Mouse (Mus musculus) heart, postnatal 4 days (tissue): ENCODE measurements at regions not wholly inside any gene's neighbourhood (a gene's known extent, or its start where the extent isn't known, plus 50 kb on each side); places are given as distances from the start of the nearest gene placed in this dataset.

ENCODE experiments used
- DNase-seq: peaks from one replicate; pipeline ENCODE4 v3.0.0; 2021

- peak; percentile 78 for DNase-seq
Observed at GRCm38 (mm10) chr17:80825971-80826730, 97.9 kb upstream of the Map4k3 start.

DNA sequence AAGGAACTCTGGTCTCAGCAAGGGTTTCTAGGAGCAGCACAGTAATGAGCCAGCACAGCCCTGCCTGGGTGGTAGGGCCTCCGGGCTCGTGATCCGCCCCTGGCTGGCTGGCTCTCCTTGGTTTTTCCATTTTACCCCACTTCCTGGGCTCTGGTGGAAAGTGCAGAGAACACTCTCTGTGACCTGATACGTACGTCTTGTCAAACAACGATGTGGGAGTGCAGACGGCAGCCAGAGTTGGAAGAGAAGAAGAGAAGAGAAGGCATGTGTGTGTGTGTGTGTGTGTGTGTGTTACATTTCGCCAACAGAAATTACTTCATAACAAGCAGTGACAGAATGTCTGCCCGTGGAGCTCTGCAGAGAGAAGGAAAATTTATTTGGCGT, 97.2 kb upstream of the Map4k3 start:
- DNase-seq = peak; percentile 42

- DNase-seq = no peak
Observed at GRCm38 (mm10) chr17:80824826-80825517, 96.7 kb upstream of the Map4k3 start.

GRCm38 (mm10) chr17:80824261-80824660, 96.0 kb upstream of the Map4k3 start:
- no peak for DNase-seq

- DNase-seq = no peak
Observed at GRCm38 (mm10) chr17:80820888-80821287, 92.6 kb upstream of the Map4k3 start.

DNA sequence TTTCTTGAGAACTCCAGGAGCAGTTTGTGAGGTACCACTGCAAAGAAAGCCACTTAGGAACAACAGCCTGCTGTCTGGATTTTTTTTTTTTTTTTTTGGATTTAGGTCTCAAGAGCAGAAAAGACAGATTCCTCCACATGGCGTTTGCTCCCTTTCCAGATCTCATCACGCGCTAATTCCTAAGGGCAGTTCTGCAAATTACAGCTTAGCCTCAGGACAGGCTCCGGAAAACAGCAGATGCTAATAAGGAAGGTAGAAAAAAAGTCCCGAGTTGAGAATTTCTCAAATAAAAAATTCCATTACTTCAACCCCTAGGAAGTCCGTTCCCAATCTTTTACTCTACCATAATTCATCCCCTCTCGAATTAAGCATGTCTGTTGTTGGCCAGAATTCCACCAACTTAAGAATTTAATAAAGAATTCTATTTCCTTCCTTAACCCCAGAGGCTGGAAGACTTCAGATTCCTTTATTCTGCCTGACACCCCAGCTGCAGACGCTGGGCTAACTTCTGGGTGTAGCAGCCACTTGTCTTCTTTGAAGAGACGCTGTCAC, 90.3 kb upstream of the Map4k3 start:
- no peak for DNase-seq

DNA sequence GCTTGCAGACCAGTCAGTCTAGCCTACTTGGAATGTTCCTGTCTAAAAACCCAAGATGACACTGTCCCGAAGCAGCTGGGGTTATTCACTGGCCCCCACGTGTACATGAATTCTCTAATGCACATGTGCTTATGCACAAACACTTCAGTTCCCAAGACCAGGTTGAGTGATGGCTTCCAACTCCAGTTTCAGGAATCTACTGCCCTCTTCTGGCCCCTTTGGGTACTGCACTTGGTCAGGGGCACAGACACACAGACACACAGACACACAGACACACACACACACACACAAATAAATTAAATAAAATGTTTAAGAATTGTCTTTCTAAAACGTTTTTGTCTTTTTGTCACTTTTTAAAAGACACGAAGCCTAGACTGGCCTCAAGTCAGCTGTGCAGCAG, 87.5 kb upstream of the Map4k3 start:
- DNase-seq = peak; percentile 53

DNA sequence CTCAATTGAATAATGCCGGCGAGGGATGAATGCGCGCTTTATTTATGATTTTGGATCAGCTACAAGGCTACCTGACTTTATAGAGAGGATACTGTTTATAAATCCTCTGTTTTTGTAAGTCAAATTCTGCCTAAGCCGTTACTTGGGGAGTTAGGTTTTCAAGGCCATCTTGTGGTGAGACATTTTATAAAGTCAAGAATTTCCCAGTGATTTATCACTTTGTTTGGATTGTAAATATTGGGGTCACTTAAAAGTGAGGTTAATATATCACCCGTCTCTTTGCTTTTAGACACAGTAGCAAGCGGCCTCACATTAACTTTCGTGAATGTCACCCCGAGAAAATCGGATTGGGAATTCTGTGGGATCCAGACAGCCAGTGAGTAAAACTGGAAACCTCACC, 84.9 kb upstream of the Map4k3 start:
- DNase-seq = no peak

- DNase-seq = no peak
Observed at GRCm38 (mm10) chr17:80809275-80809674, 81.0 kb upstream of the Map4k3 start.

DNA sequence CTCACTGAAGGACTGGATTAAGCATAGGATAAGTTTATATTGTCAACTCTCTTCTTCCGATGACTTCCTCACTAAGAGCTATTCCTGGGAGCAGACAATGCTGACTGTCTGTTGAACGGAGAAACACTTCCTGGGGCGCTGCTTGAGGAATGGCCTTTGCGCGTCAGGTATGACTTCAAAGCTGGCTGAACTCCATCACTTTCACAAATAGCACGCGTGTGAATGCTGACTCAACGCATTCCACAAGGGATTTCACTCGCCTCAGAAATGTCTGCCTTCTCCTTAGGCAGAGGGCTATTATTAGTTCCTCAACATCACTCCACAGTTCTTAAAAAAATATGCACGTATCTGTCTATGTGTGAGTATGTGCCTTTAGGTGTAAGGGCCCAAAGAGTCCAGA, 79.8 kb upstream of the Map4k3 start:
- peak; percentile 49 for DNase-seq

DNA sequence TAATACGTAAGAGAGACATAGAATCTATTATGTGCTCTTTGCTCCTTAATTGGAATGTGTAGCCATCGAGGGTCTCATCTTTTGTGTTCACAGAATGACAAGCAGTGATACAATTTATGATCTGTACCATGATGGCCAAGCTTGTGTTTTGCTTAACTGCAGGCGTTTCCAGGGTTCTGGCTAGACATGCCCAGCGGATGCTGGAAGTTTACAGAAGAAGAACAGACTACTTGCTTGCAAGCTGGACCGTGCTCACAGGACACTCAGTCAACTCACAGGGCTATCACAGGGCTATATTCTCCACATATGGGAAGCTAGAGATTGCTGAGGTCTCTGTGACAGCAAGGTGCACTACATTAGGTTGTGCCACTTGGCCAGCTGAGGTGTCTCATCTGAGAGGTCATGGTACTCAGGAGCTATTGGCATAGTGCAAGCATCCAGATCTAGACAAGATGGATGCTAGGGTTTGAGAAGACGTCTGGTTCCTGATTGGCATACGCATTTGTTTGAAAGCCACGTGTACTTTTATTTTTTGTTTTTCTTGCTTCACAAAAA, 75.2 kb upstream of the Map4k3 start:
- DNase-seq = no peak

- DNase-seq = peak; percentile 76
Observed at GRCm38 (mm10) chr17:80802622-80803021, 74.3 kb upstream of the Map4k3 start.

- peak; percentile 25 for DNase-seq
Observed at GRCm38 (mm10) chr17:80801991-80802390, 73.7 kb upstream of the Map4k3 start.

GRCm38 (mm10) chr17:80801451-80801983, 73.2 kb upstream of the Map4k3 start:
- DNase-seq = peak; percentile 72

- peak; percentile 16 for DNase-seq
Observed at GRCm38 (mm10) chr17:80800877-80801276, 72.6 kb upstream of the Map4k3 start.

- no peak for DNase-seq
Observed at GRCm38 (mm10) chr17:80800454-80800853, 72.2 kb upstream of the Map4k3 start.

DNA sequence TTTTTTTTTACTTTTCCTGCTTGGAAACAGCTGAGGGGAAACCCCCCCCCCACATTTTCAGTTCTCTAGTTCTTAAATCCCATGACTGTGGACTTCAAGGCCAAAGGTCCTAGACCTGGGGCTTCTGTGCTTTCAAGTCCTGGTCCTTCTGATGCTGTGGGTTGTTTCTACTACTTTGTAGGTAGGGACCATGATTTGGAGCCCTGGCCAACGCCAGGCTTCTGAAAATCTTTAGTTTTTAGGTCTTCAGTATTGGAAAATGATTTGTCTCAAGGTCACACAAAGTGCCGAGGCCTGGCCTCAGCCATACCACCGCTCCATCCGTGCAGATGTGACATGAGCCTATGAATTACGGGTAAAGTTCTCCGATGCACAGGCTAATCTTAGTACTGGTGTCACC, 70.8 kb upstream of the Map4k3 start:
- DNase-seq = no peak

GRCm38 (mm10) chr17:80798281-80798980, 70.1 kb upstream of the Map4k3 start:
- DNase-seq = no peak

- DNase-seq = no peak
Observed at GRCm38 (mm10) chr17:80796790-80797189, 68.5 kb upstream of the Map4k3 start.

DNA sequence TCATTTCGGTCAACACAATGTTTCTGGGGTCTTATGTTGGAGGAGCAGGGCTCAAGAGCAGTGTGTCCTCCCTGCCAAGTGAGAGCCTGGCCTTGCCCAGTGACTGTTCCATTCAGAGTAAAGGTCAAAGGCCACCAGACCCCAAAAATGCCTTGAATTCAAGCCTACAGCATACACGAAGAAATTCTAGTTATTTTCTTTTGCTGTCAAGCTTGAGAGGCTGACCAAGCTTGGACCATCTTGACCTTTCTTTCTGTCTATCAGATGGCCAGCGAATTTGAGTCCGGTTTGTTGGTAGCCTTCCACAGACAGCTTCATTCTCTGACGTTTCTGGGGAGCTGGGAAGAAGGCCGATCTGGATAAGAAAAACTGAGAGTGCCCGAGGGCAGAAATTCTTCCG, 68.1 kb upstream of the Map4k3 start:
- no peak for DNase-seq

GRCm38 (mm10) chr17:80795453-80796105, 67.3 kb upstream of the Map4k3 start:
- peak; percentile 38 for DNase-seq

GRCm38 (mm10) chr17:80792605-80793004, 64.3 kb upstream of the Map4k3 start:
- no peak for DNase-seq
